ENCODE assay signal across 12 mouse cellular contexts in genomic region chr6:96797451-96797850, GRCm38 (mm10).
"Had no signal": no experiment of that assay in that cellular context is flagged by ENCODE, and none has a peak within 500 bp of the region (broad histone marks: within the 10 kb centered on the region; RNA-seq: fewer than 3 reads in every experiment).

No protein-coding gene starts in this region.

- DNase-seq: gastrocnemius, adult 2 months; gastrocnemius, postnatal 10 days; gastrocnemius, postnatal 25 days; heart, adult 2 months; heart, postnatal 14 days; heart, postnatal 4 days; kidney, adult 11 months; kidney, adult 2 months; kidney, adult 9 months; kidney, postnatal 14 days; kidney, postnatal 36 days; liver had no signal
